Mouse (Mus musculus): Measurements from ENCODE around the gene Olfr1242. TPM values are rescaled to one million over a fixed set of nuclear protein-coding genes. Genes with fewer than 3 reads are reported as not detected.

The Olfr1242 gene
- polyA plus RNA-seq (2015; fragmentation: Nextera tagmentation; extraction: Ambion mirVana): not detected in 2 replicates

GRCm38 (mm10) chr2:89498235-89498634, at the start of gene Olfr1242:
Olfr1242 (minus strand) TSS chr2:89498335.
- H3K27ac ChIP-seq (ENCODE audit: low read length): no peak within 1 kb of the TSS
- no peak within 1 kb of the TSS for H3K4me3 ChIP-seq (ENCODE audit: low read length)
- H3K9ac ChIP-seq (replicated peaks; ENCODE audit: low read length): no peak within 1 kb of the TSS
- H3K27me3 ChIP-seq (ENCODE audit: insufficient read depth, low read length): no peaks in the 10 kb centered on the region
- H3K4me1 ChIP-seq (ENCODE audit: insufficient read depth, low read length): no peaks in the 10 kb centered on the region
- no peaks in the 10 kb centered on the region for H3K36me3 ChIP-seq (ENCODE audit: insufficient read depth, low read length)
- H3K4me2 ChIP-seq (replicated peaks; ENCODE audit: low read depth, low read length): no peak within 1 kb of the TSS
- no peak for ATAC-seq (ENCODE audit: low FRiP score, low TSS enrichment)
- no peaks in the 10 kb centered on the region for H3K9me3 ChIP-seq (ENCODE audit: low read length)
- WGBS: 73% methylated on average over 1 of the region's 1 CpGs

GRCm38 (mm10) chr2:89544516-89544915, 46.4 kb upstream of the Olfr1242 start:
- WGBS: 46% methylated on average over 2 of the region's 2 CpGs
- H3K9ac ChIP-seq (replicated peaks; ENCODE audit: low read length): no peak overlapping the region
- no peak overlapping the region for H3K27ac ChIP-seq (ENCODE audit: low read length)
- ATAC-seq (ENCODE audit: low FRiP score, low TSS enrichment): no peak
- H3K4me1 ChIP-seq (ENCODE audit: insufficient read depth, low read length): no peaks in the 10 kb centered on the region
- no peaks in the 10 kb centered on the region for H3K36me3 ChIP-seq (ENCODE audit: insufficient read depth, low read length)
- H3K9me3 ChIP-seq (ENCODE audit: low read length): no peaks in the 10 kb centered on the region
- no peaks in the 10 kb centered on the region for H3K27me3 ChIP-seq (ENCODE audit: insufficient read depth, low read length)
- H3K4me3 ChIP-seq (ENCODE audit: low read length): no peak overlapping the region
- H3K4me2 ChIP-seq (replicated peaks; ENCODE audit: low read depth, low read length): no peak overlapping the region

GRCm38 (mm10) chr2:89539923-89540322, 41.8 kb upstream of the Olfr1242 start:
- Histone ChIP-seq H3K9ac (replicated peaks; ENCODE audit: low read length) (no peak overlapping the region), H3K4me3 (ENCODE audit: low read length) (no peak overlapping the region), H3K27ac (ENCODE audit: low read length) (no peak overlapping the region), H3K4me2 (replicated peaks; ENCODE audit: low read depth, low read length) (no peak overlapping the region), H3K36me3 (ENCODE audit: insufficient read depth, low read length) (no peaks in the 10 kb centered on the region), H3K27me3 (ENCODE audit: insufficient read depth, low read length) (no peaks in the 10 kb centered on the region), H3K9me3 (ENCODE audit: low read length) (no peaks in the 10 kb centered on the region), H3K4me1 (ENCODE audit: insufficient read depth, low read length) (no peaks in the 10 kb centered on the region)
- no peak for ATAC-seq (ENCODE audit: low FRiP score, low TSS enrichment)
- 79% methylated on average over 1 of the region's 1 CpGs for WGBS

DNA sequence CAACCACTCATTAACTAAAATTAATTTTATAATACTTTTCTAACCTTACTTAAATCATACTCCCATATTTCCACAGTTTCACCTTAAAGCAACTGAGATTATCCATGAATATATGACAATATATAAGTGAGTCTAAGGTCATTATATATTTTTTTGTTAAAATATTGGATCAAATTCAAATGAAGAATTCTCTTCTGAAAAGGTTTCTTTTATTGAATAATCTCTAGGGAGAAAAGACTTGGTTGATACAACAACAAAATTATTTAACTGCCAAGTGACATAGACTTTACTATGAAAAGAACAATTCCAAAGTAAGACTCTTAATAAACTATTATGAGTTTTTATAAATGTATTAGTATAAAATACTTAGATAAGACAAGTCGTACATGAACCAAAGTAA, 33.3 kb upstream of the Olfr1242 start, which contains the start of gene Olfr1243:
TSS of gene Olfr1243 (minus strand) at position 101 of the 400 bp plus-strand sequence.
- Histone ChIP-seq H3K36me3 (ENCODE audit: insufficient read depth, low read length) (no peaks in the 10 kb centered on the region), H3K4me1 (ENCODE audit: insufficient read depth, low read length) (no peaks in the 10 kb centered on the region), H3K4me2 (replicated peaks; ENCODE audit: low read depth, low read length) (no peak within 1 kb of the TSS), H3K9me3 (ENCODE audit: low read length) (no peaks in the 10 kb centered on the region), H3K9ac (replicated peaks; ENCODE audit: low read length) (no peak within 1 kb of the TSS), H3K27me3 (ENCODE audit: insufficient read depth, low read length) (no peaks in the 10 kb centered on the region), H3K4me3 (ENCODE audit: low read length) (no peak within 1 kb of the TSS), H3K27ac (ENCODE audit: low read length) (no peak within 1 kb of the TSS)
- 92% methylated on average over 1 of the region's 1 CpGs for WGBS
- no peak for ATAC-seq (ENCODE audit: low FRiP score, low TSS enrichment)

GRCm38 (mm10) chr2:89487026-89487425, 11.1 kb downstream of the Olfr1242 start, which contains the start of gene Olfr1241:
Olfr1241 (minus strand) TSS chr2:89487126.
- H3K27me3 ChIP-seq (ENCODE audit: insufficient read depth, low read length): no peaks in the 10 kb centered on the region
- no peak within 1 kb of the TSS for H3K4me3 ChIP-seq (ENCODE audit: low read length)
- H3K27ac ChIP-seq (ENCODE audit: low read length): no peak within 1 kb of the TSS
- no peak within 1 kb of the TSS for H3K9ac ChIP-seq (replicated peaks; ENCODE audit: low read length)
- H3K9me3 ChIP-seq (ENCODE audit: low read length): no peaks in the 10 kb centered on the region
- no peak within 1 kb of the TSS for H3K4me2 ChIP-seq (replicated peaks; ENCODE audit: low read depth, low read length)
- ATAC-seq (ENCODE audit: low FRiP score, low TSS enrichment): no peak
- no peaks in the 10 kb centered on the region for H3K36me3 ChIP-seq (ENCODE audit: insufficient read depth, low read length)
- no peaks in the 10 kb centered on the region for H3K4me1 ChIP-seq (ENCODE audit: insufficient read depth, low read length)

DNA sequence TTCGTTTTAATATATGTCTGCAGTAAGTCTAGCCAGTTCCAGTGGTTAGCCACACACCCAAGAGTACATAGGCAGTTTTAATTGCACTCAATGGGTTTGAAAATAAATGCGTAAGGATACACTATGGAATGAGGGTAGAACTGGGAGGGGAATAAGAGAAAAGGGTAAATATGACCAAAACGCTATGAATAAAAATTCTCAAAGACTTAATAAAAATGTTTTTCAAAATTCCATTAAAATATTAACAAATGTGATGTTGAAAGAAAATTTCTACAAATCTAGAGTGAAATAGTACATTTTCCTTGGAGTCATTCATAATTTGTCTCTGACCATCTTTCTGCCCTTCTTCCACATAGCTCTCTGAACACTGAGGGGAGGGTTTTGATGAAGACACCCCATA, 55.2 kb downstream of the Olfr1242 start, which contains the start of gene Olfr1240:
TSS of gene Olfr1240 (minus strand) at position 101 of the 400 bp plus-strand sequence.
- WGBS: 83% methylated on average over 3 of the region's 3 CpGs
- no peak within 1 kb of the TSS for H3K27ac ChIP-seq (ENCODE audit: low read length)
- H3K27me3 ChIP-seq (ENCODE audit: insufficient read depth, low read length): no peaks in the 10 kb centered on the region
- H3K9me3 ChIP-seq (ENCODE audit: low read length): no peaks in the 10 kb centered on the region
- H3K9ac ChIP-seq (replicated peaks; ENCODE audit: low read length): no peak within 1 kb of the TSS
- no peak within 1 kb of the TSS for H3K4me2 ChIP-seq (replicated peaks; ENCODE audit: low read depth, low read length)
- H3K4me3 ChIP-seq (ENCODE audit: low read length): no peak within 1 kb of the TSS
- H3K36me3 ChIP-seq (ENCODE audit: insufficient read depth, low read length): no peaks in the 10 kb centered on the region
- H3K4me1 ChIP-seq (ENCODE audit: insufficient read depth, low read length): no peaks in the 10 kb centered on the region
- ATAC-seq (ENCODE audit: low FRiP score, low TSS enrichment): no peak

Other genes with a start within 250 kb of the Olfr1242 start
- not detected in 2 replicates for gene Olfr1228, start 244.3 kb downstream of the Olfr1242 start, polyA plus RNA-seq (2015; fragmentation: Nextera tagmentation; extraction: Ambion mirVana)
- not detected in 2 replicates for gene Olfr1229, start 210.3 kb downstream of the Olfr1242 start, polyA plus RNA-seq (2015; fragmentation: Nextera tagmentation; extraction: Ambion mirVana)
- gene Olfr1230, start 201.1 kb downstream of the Olfr1242 start, polyA plus RNA-seq (2015; fragmentation: Nextera tagmentation; extraction: Ambion mirVana): not detected in 2 replicates
- not detected in 2 replicates for gene Olfr1231, start 191.3 kb downstream of the Olfr1242 start, polyA plus RNA-seq (2015; fragmentation: Nextera tagmentation; extraction: Ambion mirVana)
- not detected in 2 replicates for gene Olfr1232, start 168.7 kb downstream of the Olfr1242 start, polyA plus RNA-seq (2015; fragmentation: Nextera tagmentation; extraction: Ambion mirVana)
- gene Olfr1233, start 155.9 kb downstream of the Olfr1242 start, polyA plus RNA-seq (2015; fragmentation: Nextera tagmentation; extraction: Ambion mirVana): not detected in 2 replicates
- not detected in 2 replicates for gene Olfr1234, start 133.5 kb downstream of the Olfr1242 start, polyA plus RNA-seq (2015; fragmentation: Nextera tagmentation; extraction: Ambion mirVana)
- gene Olfr1238, start 88.7 kb downstream of the Olfr1242 start, polyA plus RNA-seq (2015; fragmentation: Nextera tagmentation; extraction: Ambion mirVana): not detected in 2 replicates
- not detected in 2 replicates for gene Olfr1239, start 77.9 kb downstream of the Olfr1242 start, polyA plus RNA-seq (2015; fragmentation: Nextera tagmentation; extraction: Ambion mirVana)
- gene Olfr1240, start 55.3 kb downstream of the Olfr1242 start, polyA plus RNA-seq (2015; fragmentation: Nextera tagmentation; extraction: Ambion mirVana): not detected in 2 replicates
- gene Olfr1241, start 11.2 kb downstream of the Olfr1242 start, polyA plus RNA-seq (2015; fragmentation: Nextera tagmentation; extraction: Ambion mirVana): not detected in 2 replicates
- gene Olfr1243, start 33.2 kb upstream of the Olfr1242 start, polyA plus RNA-seq (2015; fragmentation: Nextera tagmentation; extraction: Ambion mirVana): not detected in 2 replicates
- not detected in 2 replicates for gene Olfr1245, start 80.1 kb upstream of the Olfr1242 start, polyA plus RNA-seq (2015; fragmentation: Nextera tagmentation; extraction: Ambion mirVana)
- not detected in 2 replicates for gene Olfr1246, start 94.8 kb upstream of the Olfr1242 start, polyA plus RNA-seq (2015; fragmentation: Nextera tagmentation; extraction: Ambion mirVana)
- not detected in 2 replicates for gene Olfr1247, start 115.8 kb upstream of the Olfr1242 start, polyA plus RNA-seq (2015; fragmentation: Nextera tagmentation; extraction: Ambion mirVana)
- gene Olfr1248, start 119.9 kb upstream of the Olfr1242 start, polyA plus RNA-seq (2015; fragmentation: Nextera tagmentation; extraction: Ambion mirVana): not detected in 2 replicates
- not detected in 2 replicates for gene Olfr1249, start 136.6 kb upstream of the Olfr1242 start, polyA plus RNA-seq (2015; fragmentation: Nextera tagmentation; extraction: Ambion mirVana)
- gene Olfr1250, start 163.1 kb upstream of the Olfr1242 start, polyA plus RNA-seq (2015; fragmentation: Nextera tagmentation; extraction: Ambion mirVana): not detected in 2 replicates
- gene Olfr1251, start 173.6 kb upstream of the Olfr1242 start, polyA plus RNA-seq (2015; fragmentation: Nextera tagmentation; extraction: Ambion mirVana): not detected in 2 replicates
- gene Olfr1252, start 226.7 kb upstream of the Olfr1242 start, polyA plus RNA-seq (2015; fragmentation: Nextera tagmentation; extraction: Ambion mirVana): not detected in 2 replicates